Mouse (Mus musculus) brain, embryonic 14.5 days (tissue): ENCODE measurements around the gene Paqr7.

Source experiments
- CTCF ChIP-seq: fragments of 200-500 bp; IDR thresholded peaks from 2 replicates; pipeline ENCODE4 v1.5.1; 2012; ENCODE audit warnings: inconsistent platforms, mild to moderate bottlenecking, moderate library complexity, borderline replicate concordance; ENCODE audit not compliant: insufficient read depth, insufficient read length; ENCODE audit errors: extremely low read depth
- POLR2A ChIP-seq: fragments of 200-500 bp; IDR thresholded peaks from 2 replicates; pipeline ENCODE4 v1.6.1; 2012; ENCODE audit warnings: mild to moderate bottlenecking, inconsistent platforms, borderline replicate concordance; ENCODE audit not compliant: poor library complexity, insufficient read depth, insufficient read length, severe bottlenecking; ENCODE audit errors: extremely low read depth

DNA sequence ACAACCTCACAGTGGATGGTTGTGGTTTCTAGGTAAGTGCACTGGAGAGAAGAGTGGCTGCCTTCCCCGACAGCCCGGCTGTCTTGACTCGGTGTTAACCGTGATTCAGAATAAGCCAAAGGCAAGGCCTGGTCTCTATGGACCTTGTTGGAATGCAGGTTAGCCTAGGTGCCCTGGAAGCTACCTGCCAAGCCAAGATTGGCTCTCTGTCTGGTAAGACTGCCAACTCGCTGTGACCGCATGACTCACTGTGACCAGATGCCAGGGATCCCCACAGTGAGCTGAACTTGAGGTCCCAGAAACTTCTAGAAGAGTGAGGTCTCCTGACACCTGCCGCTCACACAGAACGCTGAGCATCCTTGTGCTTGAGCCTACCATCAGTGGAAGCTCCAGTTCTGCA lies 19.6 kb upstream of the Paqr7 start:
- TF ChIP-seq CTCF: no peak
- no peak for TF ChIP-seq POLR2A
